Mouse (Mus musculus) heart, adult 10 weeks (tissue): ENCODE measurements around the gene Asic5. TPM values are rescaled to one million over a fixed set of nuclear protein-coding genes. Genes with fewer than 3 reads are reported as not detected.

ENCODE experiments used
- polyA plus RNA-seq: library from polyadenylated mRNA; stranded (reverse); fragments of 350-450 nt; fragmentation: Illumina TruSeq; extraction: RNeasy Lipid Tissue Mini Kit (QIAGEN cat#74804); gene quantifications from one replicate; pipeline ENCODE4 v1.2.3, GENCODE M21; 2014; ENCODE audit warnings: low read depth, low replicate concordance

The Asic5 gene
- not detected for polyA plus RNA-seq

DNA sequence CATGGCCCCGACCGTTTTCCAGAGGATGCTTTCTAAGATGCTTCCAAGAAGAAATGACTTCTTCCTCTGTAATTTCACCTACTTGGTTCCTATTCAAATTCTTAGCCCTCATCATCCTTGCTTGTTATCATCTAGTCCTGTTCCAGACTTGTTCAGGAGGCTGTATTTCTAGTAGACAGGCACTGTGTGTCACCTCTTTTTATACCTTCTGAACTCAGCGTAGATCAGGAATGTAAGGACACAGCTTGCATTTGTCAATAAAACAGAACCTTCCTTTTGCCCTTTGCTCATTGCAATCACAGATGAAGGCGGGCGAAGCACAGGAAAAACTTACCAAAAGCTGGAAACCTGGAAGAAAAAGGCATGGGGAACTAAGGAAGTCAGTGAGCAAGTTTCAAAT lies at the start of gene Asic5:
Gene Asic5 (plus strand): TSS at position 301 of the 400 bp plus-strand sequence.

GRCm38 (mm10) chr3:81976102-81976501 lies 6.0 kb upstream of the Asic5 start, which contains the start of gene Tdo2:
Gene Tdo2, minus strand, starts transcription at chr3:81976202.

Other genes starting within 250 kb of the Asic5 start
- 16.6 TPM for gene Ctso, start 49.7 kb upstream of the Asic5 start, polyA plus RNA-seq
- 0.86 TPM for gene Tdo2, start 6.1 kb upstream of the Asic5 start, polyA plus RNA-seq
- 17.4 TPM for gene Gucy1b1, start 92.4 kb downstream of the Asic5 start, polyA plus RNA-seq
- 22.1 TPM for gene Gucy1a1, start 163.5 kb downstream of the Asic5 start, polyA plus RNA-seq